Mouse (Mus musculus) cerebral cortex, adult 2 months (tissue): ENCODE measurements around the gene Unc13a.

Experiments
- WGBS: fragments of 180-500 bp; shearing (Covaris S2); methylation state at CpG from one replicate; pipeline ENCODE4 v1.1.7; 2018; 5-methylcytosine and 5-hydroxymethylcytosine counted together

The Unc13a gene

GRCm38 (mm10) chr8:71660325-71661120 lies 11.0 kb downstream of the Unc13a start:
- 15% methylated on average over 36 of the region's 36 CpGs for WGBS

DNA sequence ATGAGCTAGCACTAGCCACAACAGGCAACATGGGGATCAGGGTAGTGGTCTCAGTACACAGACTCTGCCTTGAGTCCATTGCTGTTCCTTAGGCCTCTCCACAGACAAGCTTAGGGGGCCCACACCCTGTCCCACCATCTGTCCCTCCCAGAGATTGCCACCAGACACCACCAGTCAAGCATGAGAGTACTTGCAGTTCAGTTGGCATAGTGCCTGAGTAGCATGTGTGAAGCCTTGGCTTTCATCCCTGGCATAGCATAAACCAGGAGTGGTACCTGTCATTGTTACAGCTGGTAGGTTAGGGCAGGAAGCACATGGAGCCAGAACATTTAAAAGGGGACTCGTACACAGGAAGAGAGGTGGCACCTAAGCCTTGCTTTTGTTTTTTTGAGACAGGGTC lies 11.8 kb downstream of the Unc13a start:
- WGBS: 44% methylated on average over 1 of the region's 1 CpGs

DNA sequence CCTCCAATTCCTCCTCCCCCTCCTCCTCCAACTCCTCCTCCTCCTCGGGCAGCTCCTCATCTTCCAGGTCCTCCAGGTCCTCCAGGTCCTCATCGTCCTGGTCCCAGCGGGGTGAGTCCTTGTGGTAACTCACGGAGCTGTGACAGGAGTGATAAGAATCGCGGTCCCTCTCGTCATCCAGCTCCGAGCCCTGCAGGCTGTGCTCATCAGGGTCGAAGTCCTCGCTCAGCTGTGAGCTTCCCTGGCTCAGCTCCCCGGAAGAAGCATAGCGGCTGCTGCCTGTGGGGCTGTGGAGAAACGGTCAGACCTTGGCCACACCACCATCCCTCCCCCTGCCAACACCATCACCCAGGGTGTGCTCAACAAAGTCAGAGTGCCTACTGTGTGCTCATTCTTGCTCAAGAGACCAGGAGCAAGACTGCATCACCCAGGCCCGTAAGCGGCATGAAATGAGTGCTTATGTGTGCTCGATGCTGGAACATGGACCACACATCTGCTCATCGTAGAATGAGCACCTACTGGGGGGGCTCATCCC lies 13.0 kb downstream of the Unc13a start:
- WGBS: 44% methylated on average over 17 of the region's 17 CpGs

DNA sequence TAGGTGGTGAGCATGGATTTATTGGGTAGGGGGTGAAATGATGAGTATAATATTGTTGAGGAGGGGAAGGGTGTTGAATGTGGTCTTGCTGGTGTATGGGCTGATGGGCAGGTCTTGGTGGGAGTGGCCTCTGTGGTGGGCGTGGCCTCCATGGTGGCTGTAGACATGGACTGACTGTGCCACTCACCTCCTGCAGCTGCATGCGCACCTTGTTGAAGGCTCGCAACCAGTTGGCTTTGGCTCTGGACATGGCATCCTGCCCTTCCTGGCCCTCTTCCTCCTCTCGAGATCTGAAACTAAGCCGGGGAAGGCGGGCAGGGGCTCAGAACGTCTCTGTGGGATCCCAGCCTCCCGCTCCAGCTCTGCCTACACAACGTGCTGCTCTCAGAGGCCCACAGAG lies 13.7 kb downstream of the Unc13a start:
- 29% methylated on average over 9 of the region's 9 CpGs for WGBS

GRCm38 (mm10) chr8:71654600-71654999 lies 17.0 kb downstream of the Unc13a start:
- 16% methylated on average over 24 of the region's 24 CpGs for WGBS

DNA sequence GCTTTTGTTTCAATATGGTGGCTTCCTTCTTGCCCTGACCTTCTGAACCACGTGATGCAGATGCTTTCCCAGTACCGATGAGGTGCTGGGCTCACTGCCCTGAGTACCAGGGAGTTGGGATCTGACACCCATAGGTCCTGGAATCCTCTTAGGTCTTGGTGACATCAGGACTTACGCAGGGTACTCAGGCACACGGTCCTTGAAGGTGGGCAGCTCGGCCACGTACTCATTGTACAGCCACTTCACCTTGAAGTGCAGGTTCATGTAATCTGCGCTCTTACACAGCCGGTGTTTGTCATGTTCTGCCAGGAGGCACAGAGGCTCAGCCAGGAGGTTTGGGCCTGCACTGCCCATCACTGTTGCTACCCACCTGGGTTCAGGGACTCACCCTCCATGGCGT lies 26.0 kb downstream of the Unc13a start:
- 83% methylated on average over 9 of the region's 9 CpGs for WGBS

DNA sequence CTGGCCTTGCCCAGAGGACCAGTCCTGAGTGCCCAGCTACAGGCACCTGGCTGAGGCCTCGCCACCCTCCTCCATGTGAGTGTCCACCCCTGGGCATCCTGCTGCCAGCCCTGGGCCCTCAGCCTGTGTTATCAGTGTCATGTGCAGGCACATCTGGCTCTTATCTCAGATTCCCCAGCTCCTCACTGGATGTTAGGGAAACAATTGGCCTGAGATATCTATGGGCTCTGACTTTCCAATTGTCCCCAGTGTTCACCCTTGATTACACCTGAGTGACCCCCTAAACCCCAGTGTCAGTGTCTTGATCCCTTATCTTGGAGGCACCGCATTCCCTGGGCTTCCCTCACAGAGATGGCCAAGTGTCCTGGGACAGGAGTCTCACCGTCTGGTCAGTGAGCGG lies 32.2 kb downstream of the Unc13a start:
- 94% methylated on average over 4 of the region's 4 CpGs for WGBS

GRCm38 (mm10) chr8:71638321-71638720 lies 33.2 kb downstream of the Unc13a start:
- WGBS: 74% methylated on average over 6 of the region's 6 CpGs

DNA sequence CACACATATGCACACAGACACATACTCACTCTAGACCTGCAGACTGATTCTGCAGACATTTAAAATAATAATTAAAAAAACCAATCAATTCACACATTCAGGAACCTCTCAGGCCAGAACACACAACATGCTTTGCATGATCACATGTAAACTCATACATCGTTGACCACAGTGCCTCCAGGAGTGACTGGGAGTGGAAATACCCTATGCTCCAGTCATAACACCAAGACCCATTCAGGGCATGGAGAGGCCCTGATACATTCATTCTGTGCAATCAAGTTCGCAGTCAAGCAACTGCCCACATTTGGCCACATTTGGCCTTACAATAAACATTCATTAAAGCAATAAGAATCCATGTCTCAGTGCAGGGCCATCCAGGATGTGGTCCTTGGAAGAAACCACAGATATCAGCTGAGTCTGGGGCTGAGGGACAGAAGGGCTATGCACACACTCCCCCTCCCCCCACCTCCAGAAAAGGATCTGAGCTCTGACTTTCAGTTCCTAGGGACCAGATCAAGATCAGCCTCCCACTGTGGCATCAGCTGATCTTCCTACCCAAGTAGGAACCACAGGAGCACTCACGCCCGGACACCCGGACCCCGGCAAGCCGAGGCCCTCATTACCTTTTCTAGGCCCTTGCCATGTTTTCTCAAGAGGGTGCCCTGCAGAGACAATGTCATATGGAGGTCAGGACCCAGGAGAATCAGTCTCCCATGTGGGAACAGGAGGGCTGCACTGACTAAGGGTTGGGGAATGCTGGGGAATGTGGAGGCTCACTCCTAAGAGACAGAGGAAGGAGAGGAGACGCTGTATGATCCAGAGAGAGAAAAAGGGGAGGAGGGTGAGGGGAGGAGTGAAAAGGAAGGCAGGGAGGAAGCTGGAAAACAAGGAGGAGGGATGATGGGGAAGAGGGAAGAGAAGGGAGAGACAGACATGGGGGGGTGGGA lies 34.1 kb downstream of the Unc13a start:
- WGBS: 60% methylated on average over 8 of the region's 8 CpGs

DNA sequence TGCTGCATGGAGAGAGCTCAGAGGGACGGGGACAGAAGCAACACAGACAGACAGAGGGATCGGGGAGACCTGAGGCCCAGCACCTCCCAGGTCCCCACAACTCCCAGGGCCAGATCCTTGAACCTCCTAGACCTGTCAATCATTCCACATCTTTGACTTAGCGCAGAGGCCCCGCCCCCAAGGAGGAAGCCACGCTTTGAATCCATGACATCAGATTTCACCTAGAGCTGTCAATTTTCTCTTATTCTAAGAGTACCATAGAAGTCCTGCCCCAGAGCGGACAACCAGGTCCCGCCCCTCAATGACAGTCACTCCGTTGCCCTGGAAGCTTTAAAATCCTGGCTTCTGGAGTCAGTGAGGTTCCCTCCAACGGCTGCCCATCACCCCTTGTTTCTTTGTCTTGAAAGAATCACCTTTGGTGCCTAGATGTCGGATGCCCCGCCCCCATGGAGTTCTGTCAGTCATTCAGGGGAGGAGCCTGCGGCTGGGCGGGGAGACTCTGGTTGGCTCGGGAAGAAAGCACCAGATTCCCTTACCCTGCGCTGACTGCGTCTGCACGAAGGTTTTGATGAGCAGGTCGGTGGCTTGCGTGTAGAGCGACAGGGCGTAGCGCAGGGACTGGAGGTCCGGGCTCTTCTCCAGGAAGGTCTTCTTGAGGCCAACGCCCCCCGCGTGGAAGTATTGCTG lies 37.4 kb downstream of the Unc13a start:
- WGBS: 24% methylated on average over 26 of the region's 26 CpGs

DNA sequence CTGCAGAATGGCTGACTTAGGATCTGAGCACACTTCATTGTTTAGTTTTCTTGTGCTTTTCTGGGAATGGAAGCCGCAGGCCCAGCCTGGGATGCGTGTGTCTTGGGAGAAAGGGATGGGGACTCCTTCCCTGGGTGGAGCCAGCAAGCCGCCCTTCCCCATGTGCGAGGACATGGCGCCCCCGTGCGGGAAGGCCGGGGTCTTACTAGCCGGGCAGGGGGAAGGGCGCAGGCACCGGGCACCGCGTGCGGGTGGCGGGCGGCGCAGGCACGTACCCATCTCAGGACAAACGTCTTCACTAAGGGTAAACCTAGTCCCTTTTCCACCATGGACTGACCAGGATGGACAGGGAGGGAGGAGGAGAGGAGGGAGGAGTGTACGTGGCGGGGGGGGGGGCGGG lies 38.4 kb downstream of the Unc13a start:
- 24% methylated on average over 19 of the region's 22 CpGs for WGBS

DNA sequence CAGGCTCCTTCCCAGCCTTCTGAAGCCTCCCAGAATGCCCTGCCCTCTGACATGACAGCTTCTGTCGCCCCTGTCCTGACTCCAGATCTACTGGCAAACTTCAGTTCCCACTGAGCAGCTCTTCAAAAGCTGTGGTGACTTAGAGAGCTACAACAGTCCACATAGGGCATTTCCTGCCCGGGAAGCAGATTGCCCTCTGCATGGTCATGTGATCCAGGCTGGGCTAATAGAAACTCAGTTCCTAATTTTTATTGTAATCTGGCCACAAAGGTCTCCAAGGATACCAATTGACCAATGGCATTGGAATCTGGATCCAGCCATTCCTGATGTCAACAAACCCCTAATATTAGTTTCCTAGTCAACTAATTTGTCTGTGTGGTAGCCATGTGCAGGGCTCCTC lies 39.7 kb downstream of the Unc13a start:
- 70% methylated on average over 2 of the region's 2 CpGs for WGBS

GRCm38 (mm10) chr8:71630761-71631160 lies 40.8 kb downstream of the Unc13a start:
- WGBS: 85% methylated on average over 6 of the region's 6 CpGs

DNA sequence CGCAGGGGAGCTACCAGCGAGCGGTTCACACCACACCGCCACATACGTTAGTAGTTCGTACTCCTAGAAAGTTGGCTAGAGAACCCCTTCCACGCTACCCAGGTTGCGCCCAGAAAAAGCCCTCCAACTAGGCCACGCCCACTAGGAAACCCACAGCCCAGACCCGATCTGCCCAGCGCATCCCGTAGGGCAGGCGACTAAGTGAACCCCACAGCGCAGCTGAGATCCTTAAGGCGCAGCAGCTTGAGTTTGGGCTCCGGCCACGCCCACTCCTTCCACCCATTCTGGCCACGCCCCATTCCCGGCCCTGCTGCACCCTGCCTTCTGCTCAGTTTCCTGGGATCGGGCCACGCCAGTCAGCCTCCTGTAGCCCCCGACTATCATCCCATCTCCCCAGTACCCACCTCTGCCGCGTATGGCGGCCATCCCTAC lies 41.8 kb downstream of the Unc13a start:
- WGBS: 19% methylated on average over 25 of the region's 25 CpGs

DNA sequence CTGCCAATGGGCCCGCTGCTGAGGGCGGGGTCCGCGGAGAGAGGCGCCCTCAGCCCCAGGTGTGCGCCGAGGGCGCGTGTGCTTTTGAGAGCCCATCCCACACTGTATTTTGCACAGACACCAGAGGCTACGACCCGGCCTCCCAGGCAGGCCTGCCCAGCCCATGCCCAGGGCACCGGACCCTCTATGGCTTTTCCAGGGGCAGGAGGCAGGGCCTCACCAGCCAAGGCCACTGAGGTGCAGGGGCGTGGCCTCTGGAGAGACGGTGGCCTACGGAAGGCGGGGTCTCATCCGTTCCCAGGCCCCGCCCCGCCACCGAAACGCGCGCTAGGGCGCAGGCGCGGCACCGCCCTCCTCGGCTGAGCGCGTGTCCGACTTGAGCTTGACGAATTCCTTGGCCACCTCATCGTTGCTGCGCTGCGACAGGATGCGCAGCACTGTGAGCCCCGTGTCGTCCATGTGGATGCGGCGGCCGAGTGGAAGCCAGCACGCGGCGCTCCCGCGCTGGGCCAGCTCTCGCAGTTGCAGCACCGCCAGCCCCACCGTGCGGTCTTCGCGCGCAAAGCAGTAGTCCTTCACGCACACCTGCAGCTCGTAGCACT lies 42.4 kb downstream of the Unc13a start:
- 4% methylated on average over 55 of the region's 55 CpGs for WGBS

GRCm38 (mm10) chr8:71628396-71629095 lies 43.0 kb downstream of the Unc13a start:
- WGBS: 16% methylated on average over 16 of the region's 16 CpGs

- WGBS: 37% methylated on average over 9 of the region's 9 CpGs
Observed at GRCm38 (mm10) chr8:71627265-71628099, 44.1 kb downstream of the Unc13a start.

- WGBS: 75% methylated on average over 9 of the region's 9 CpGs
Observed at GRCm38 (mm10) chr8:71626753-71627152, 44.8 kb downstream of the Unc13a start.

- 73% methylated on average over 1 of the region's 1 CpGs for WGBS
Observed at GRCm38 (mm10) chr8:71625088-71625487, 46.5 kb downstream of the Unc13a start.

- 97% methylated on average over 2 of the region's 2 CpGs for WGBS
Observed at GRCm38 (mm10) chr8:71619786-71620185, 51.8 kb downstream of the Unc13a start.
